Mouse (Mus musculus) forebrain, embryonic 11.5 days (tissue): ENCODE measurements at regions not wholly inside any gene's neighbourhood (a gene's known extent, or its start where the extent isn't known, plus 50 kb on each side); places are given as distances from the start of the nearest gene placed in this dataset.

Experiments
- ATAC-seq: fragments of 200-750 bp; cut with Nextera tagmentation; replicated peaks from 2 replicates; pipeline ENCODE4 v1.8.0; 2017; ENCODE audit warnings: moderate TSS enrichment; ENCODE audit not compliant: low FRiP score
- DNase-seq: peaks from one replicate; pipeline ENCODE4 v3.0.0-alpha.2; 2017; ENCODE audit warnings: low spot score
- H3K27ac ChIP-seq: fragments of 300-500 bp; sonication (generic); 2 replicates; pipeline ENCODE4 v1.5.1; 2014; ENCODE audit warnings: low read depth, low read length
- H3K27me3 ChIP-seq: fragments of 300-500 bp; sonication (generic); 2 replicates; pipeline ENCODE4 v1.6.1; 2014; ENCODE audit warnings: mild to moderate bottlenecking, low read length, mixed read lengths; ENCODE audit not compliant: control insufficient read depth, insufficient read depth
- H3K36me3 ChIP-seq: fragments of 300-500 bp; sonication (generic); 2 replicates; pipeline ENCODE4 v1.6.1; 2014; ENCODE audit warnings: mild to moderate bottlenecking, low read length, moderate library complexity, mixed read lengths; ENCODE audit not compliant: control insufficient read depth, insufficient read depth
- H3K4me1 ChIP-seq: fragments of 300-500 bp; sonication (generic); replicated peaks from 2 replicates; pipeline ENCODE4 v1.6.1; 2014; ENCODE audit warnings: low read length, mixed read lengths; ENCODE audit not compliant: control insufficient read depth, insufficient read depth
- H3K4me2 ChIP-seq: fragments of 300-500 bp; sonication (generic); 2 replicates; pipeline ENCODE4 v1.6.1; 2014; ENCODE audit warnings: low read depth, mild to moderate bottlenecking, low read length, moderate library complexity, mixed read lengths; ENCODE audit not compliant: severe bottlenecking
- H3K4me3 ChIP-seq: fragments of 300-500 bp; sonication (generic); 2 replicates; pipeline ENCODE4 v1.5.1; 2014; ENCODE audit warnings: low read depth, low read length
- H3K9ac ChIP-seq: fragments of 300-500 bp; sonication (generic); 2 replicates; pipeline ENCODE4 v1.6.1; 2014; ENCODE audit warnings: low read length
- H3K9me3 ChIP-seq: fragments of 300-500 bp; sonication (generic); 2 replicates; pipeline ENCODE4 v1.6.1; 2016; ENCODE audit warnings: low read length, mixed read lengths; ENCODE audit not compliant: control insufficient read depth
- WGBS: fragments of 180-500 bp; shearing (Covaris S2); extraction: QIAGEN DNeasy Blood & Tissue Kit; methylation state at CpG from one replicate; pipeline ENCODE4 v1.1.7; 2014; 5-methylcytosine and 5-hydroxymethylcytosine counted together

DNA sequence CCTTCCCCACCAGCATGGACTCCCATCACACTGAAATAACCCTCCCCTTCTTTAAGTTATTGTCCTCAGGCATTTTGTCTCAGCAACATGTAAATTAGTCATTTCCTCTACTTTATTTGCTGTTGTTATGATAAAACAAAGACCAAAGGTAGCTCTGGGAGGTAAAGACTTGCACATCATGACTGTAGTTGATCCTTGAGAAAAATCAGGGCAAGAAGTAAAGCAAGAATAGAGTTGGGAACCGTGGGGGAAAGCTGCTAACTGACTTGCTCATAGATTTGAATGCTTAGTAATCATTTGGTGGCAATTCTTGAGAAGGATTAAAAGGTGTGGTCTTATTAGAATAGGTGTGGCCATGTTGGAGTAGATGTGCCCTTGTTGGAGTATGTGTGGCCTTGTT lies 473.8 kb upstream of the Nrp1 start:
- WGBS = 63% methylated on average over 1 of the region's 1 CpGs
- no peak for ATAC-seq
- no peaks in the 10 kb centered on the region for H3K36me3 ChIP-seq
- H3K9ac ChIP-seq = no peak overlapping the region
- H3K27me3 ChIP-seq = no peaks in the 10 kb centered on the region
- H3K27ac ChIP-seq = no peak overlapping the region
- no peak overlapping the region for H3K4me2 ChIP-seq
- no peak for DNase-seq
- no peaks in the 10 kb centered on the region for H3K4me1 ChIP-seq
- no peaks in the 10 kb centered on the region for H3K9me3 ChIP-seq
- no peak overlapping the region for H3K4me3 ChIP-seq

DNA sequence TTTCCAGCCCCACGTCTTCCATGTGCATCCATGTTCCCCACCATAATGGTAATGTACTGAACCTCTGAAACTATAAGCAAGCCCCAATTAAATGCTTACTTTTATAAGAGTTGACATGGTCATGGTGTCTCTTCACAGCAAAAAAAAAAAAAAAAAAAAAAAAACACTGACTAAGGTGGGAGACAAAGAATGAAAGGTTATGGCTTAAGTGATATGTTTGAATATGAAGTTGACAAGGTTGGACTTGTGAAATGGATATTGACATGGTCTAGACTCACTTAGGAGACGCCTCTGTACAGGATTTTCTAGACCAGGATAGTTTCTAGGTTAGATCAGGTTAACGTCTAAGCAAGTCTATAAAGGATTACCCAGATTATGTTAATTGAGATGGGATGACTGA lies 473.2 kb upstream of the Nrp1 start:
- H3K4me1 ChIP-seq = no peaks in the 10 kb centered on the region
- DNase-seq (no peak), ATAC-seq (no peak)
- no peak overlapping the region for H3K27ac ChIP-seq
- WGBS = 80% methylated on average over 3 of the region's 3 CpGs
- H3K27me3 ChIP-seq = no peaks in the 10 kb centered on the region
- H3K9ac ChIP-seq = no peak overlapping the region
- no peak overlapping the region for H3K4me2 ChIP-seq
- H3K36me3 ChIP-seq = no peaks in the 10 kb centered on the region
- H3K4me3 ChIP-seq = no peak overlapping the region
- no peaks in the 10 kb centered on the region for H3K9me3 ChIP-seq

DNA sequence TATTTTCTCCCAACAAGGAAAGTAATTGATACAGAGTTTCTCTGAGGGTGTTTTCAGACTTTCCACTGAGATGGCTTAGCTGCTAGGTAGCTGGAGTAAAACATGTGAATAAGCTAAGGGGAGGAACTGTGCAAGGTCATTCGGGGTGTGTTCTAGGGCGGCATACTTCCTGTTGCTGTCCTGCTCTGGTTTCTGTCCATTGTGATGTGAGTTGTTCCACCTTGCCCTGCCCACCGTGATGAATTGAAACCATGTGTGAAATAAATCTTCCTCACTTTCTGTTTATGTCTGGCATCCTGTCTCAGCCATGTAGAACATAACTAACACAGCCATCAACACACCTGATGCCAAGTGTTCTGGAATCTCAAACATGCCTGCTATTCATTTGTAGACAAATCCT lies 472.6 kb upstream of the Nrp1 start:
- no peak for DNase-seq
- H3K27ac ChIP-seq = no peak overlapping the region
- 75% methylated on average over 3 of the region's 3 CpGs for WGBS

DNA sequence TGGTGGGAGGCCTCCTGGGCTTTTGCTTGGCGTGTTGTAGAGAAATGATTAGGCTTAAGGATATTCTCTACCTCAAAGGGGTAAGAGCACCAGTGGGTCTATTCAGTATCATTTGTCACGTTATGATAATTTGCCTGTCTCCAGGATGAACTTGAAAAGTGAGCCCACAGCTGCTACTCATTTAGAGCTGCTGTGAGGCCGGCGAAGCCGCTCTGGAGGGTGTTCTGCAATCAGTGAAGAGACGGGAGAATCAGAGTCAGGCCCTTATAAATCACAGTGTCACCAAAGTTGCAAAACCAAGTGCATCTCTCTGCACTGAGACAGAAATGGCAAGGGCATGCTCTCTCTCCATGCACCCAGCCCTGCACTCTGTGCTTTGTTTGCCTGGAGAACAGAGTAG lies 467.7 kb upstream of the Nrp1 start:
- Histone ChIP-seq H3K27ac (no peak overlapping the region), H3K27me3 (no peaks in the 10 kb centered on the region), H3K4me2 (no peak overlapping the region), H3K9ac (no peak overlapping the region), H3K9me3 (no peaks in the 10 kb centered on the region), H3K36me3 (no peaks in the 10 kb centered on the region), H3K4me3 (no peak overlapping the region), H3K4me1 (no peaks in the 10 kb centered on the region)
- WGBS = 60% methylated on average over 6 of the region's 6 CpGs
- DNase-seq (no peak), ATAC-seq (no peak)

More for the DNA sequence above, 472.6 kb upstream of the Nrp1 start:
- Histone ChIP-seq H3K4me2 (no peak overlapping the region), H3K36me3 (no peaks in the 10 kb centered on the region), H3K9me3 (no peaks in the 10 kb centered on the region), H3K27me3 (no peaks in the 10 kb centered on the region), H3K9ac (no peak overlapping the region), H3K4me1 (no peaks in the 10 kb centered on the region), H3K4me3 (no peak overlapping the region)
- ATAC-seq = no peak

DNA sequence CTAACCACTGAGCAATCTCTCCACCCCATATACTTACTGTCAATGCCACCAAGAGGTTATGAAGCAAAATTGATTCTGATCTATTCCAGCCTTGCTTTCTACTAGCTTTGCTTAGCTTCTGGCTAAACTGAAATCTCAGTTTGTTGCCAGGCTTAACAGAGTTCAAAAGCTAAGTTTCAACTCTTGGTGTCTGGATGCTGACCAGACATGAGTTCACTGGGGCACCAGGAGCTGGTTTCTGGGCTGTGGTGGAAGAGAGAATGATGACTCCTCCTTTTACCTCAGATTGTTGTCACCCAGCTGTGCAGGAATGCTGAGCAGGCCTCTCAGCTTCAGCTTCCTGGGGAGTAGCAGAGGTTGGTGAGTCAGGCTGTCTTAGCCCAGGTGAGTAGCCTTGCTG lies 464.1 kb upstream of the Nrp1 start:
- no peaks in the 10 kb centered on the region for H3K4me1 ChIP-seq
- H3K4me3 ChIP-seq = no peak overlapping the region
- H3K27ac ChIP-seq = no peak overlapping the region
- H3K4me2 ChIP-seq = no peak overlapping the region
- no peak for ATAC-seq
- H3K9ac ChIP-seq = no peak overlapping the region
- no peaks in the 10 kb centered on the region for H3K36me3 ChIP-seq
- no peak for DNase-seq
- H3K9me3 ChIP-seq = no peaks in the 10 kb centered on the region
- H3K27me3 ChIP-seq = no peaks in the 10 kb centered on the region

DNA sequence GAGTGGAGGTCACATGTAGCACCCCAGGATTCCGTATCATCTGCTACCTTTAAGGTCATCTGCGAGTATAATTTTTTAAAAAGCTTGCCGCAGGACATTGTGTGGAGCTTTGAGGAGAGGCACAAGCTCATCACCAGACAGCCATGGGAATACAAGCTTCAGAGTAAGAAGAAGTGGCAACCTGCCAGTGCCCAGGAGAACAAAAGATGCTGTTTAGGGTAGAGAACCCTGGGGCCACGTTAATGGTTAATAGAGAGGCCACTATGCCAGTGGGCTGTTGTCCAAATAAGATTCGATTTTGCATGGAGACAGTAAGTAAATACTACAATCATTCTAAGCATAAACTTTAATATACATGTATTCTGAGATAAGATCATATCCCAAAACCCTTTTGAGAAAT lies 450.0 kb upstream of the Nrp1 start:
- Histone ChIP-seq H3K4me2 (no peak overlapping the region), H3K4me3 (no peak overlapping the region), H3K27ac (no peak overlapping the region), H3K4me1 (no peaks in the 10 kb centered on the region), H3K27me3 (no peaks in the 10 kb centered on the region), H3K9me3 (no peaks in the 10 kb centered on the region), H3K36me3 (no peaks in the 10 kb centered on the region), H3K9ac (no peak overlapping the region)
- DNase-seq (no peak), ATAC-seq (no peak)
- WGBS = 89% methylated on average over 5 of the region's 5 CpGs

DNA sequence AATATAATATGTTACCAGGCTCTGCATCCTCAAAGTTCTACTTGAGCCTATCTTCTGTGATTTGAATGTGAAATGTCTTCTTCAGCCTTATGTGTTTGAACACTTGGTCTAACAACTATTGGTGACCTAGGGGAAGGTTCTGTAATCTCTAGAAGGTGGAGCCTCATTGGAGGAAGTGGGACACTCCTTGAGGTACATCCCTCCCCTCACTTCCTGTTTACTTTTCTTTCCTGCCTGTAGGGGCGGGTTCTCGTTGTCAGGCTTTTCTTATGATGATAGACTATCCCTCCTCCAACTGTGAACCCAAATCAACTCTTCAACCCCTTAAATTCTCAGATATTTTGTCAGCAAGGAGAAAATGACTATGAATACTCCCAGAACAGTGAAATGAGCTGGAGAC lies 448.8 kb upstream of the Nrp1 start:
- no peak overlapping the region for H3K4me3 ChIP-seq
- H3K4me2 ChIP-seq = no peak overlapping the region
- H3K9me3 ChIP-seq = no peaks in the 10 kb centered on the region
- no peak for ATAC-seq
- no peaks in the 10 kb centered on the region for H3K4me1 ChIP-seq
- H3K27me3 ChIP-seq = no peaks in the 10 kb centered on the region
- no peak overlapping the region for H3K27ac ChIP-seq
- H3K36me3 ChIP-seq = no peaks in the 10 kb centered on the region
- DNase-seq = no peak
- no peak overlapping the region for H3K9ac ChIP-seq
- WGBS = 80% methylated on average over 2 of the region's 2 CpGs

DNA sequence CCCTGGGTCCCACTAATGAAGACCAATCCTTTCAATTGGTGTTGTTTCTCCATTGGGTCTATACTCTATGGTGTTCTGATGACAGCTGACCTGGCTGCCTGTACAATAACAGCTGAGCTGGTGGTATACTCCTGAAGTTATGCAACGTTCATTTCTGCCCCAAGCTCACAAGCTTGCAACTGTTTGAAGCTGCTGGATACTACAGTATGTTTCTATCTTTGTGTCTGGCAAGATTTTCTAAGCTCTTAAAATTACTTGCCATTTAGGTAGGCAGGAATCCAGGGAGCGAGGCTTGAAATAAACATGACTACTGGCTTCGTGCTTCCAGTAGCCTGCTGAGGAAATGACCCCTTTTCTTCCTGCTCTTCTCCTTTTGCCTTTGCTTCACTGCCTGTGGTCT lies 444.3 kb upstream of the Nrp1 start:
- no peak for ATAC-seq
- Histone ChIP-seq H3K27ac (no peak overlapping the region), H3K27me3 (no peaks in the 10 kb centered on the region), H3K36me3 (no peaks in the 10 kb centered on the region), H3K9me3 (no peaks in the 10 kb centered on the region), H3K4me1 (no peaks in the 10 kb centered on the region), H3K4me3 (no peak overlapping the region), H3K9ac (no peak overlapping the region), H3K4me2 (no peak overlapping the region)
- no peak for DNase-seq
- 91% methylated on average over 3 of the region's 3 CpGs for WGBS

DNA sequence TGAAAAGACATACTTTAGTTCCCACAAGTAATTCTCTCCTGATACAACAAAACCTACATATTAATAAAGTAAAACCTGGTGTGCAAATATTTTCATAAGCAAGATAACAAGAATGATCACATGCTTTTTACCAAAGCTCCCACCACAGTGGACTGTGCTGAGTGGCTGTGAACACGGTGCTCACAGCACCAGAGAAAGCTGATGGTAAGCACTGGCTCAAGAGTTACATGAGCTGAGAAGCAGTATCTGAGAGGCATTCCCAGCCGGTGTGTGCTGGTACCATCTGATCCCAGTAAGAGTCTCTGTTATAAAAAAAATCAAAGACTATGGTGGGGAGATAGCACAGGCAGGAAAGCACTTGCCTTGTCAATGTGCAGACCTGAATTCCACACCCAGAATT lies 443.5 kb upstream of the Nrp1 start:
- 86% methylated on average over 2 of the region's 2 CpGs for WGBS
- H3K4me1 ChIP-seq = no peaks in the 10 kb centered on the region

More for the DNA sequence above, 443.5 kb upstream of the Nrp1 start:
- Histone ChIP-seq H3K4me2 (no peak overlapping the region), H3K9ac (no peak overlapping the region), H3K27me3 (no peaks in the 10 kb centered on the region), H3K36me3 (no peaks in the 10 kb centered on the region), H3K27ac (no peak overlapping the region), H3K9me3 (no peaks in the 10 kb centered on the region), H3K4me3 (no peak overlapping the region)
- ATAC-seq (no peak), DNase-seq (no peak)
